In the genomic region with DNA sequence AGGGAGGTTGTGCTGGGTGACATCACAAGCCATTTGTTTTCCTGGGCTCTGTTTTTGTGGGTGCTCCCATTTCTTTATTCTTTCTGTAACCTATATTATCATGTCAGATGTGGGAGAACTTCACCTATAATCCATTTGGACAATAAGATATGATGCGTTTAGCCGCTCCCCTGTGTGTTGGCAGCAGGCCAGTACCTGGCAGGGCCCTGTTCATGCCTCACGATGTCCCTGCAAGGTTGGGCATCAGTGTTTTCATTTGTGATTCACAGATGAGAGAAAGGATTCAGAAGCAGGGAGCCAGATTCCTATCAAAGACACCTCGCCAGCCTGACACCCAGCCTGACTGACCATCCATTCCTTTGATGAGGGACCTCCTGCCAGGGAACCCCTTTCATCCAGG, we compare ENCODE assay signal across 28 mouse cellular contexts.
DNase-seq lines count a peak whose midpoint lies in the region; TF ChIP-seq lines count a peak whose summit lies in the region.
"Had no signal": no experiment of that assay in that cellular context is flagged by ENCODE, and none has a peak within 500 bp of the region (broad histone marks: within the 10 kb centered on the region; RNA-seq: fewer than 3 reads in every experiment).

No protein-coding gene starts in this region.

- no peak for DNase-seq in left cerebral cortex, adult 2 months (ENCODE audit: extremely low spot score in 1 of 2, low spot score in 2 of 2)
- DNase-seq in left cerebral cortex, adult 9 months (ENCODE audit: low spot score in 2 of 2): no peak
- peak; percentile 35 for DNase-seq in brain, embryonic 14.5 days (ENCODE audit: low read depth)
- peak; percentile 56 to 70 for DNase-seq in cerebellum, adult 2 months
- DNase-seq in cerebellum, postnatal 14 days: peak; percentile 61 to 68
- no peak for DNase-seq in testis, postnatal 14 days (ENCODE audit: low spot score)
- no peak for DNase-seq in kidney, postnatal 4 days
- DNase-seq: adrenal gland, postnatal 36 days; B cell, adult 2 months; gastrocnemius, postnatal 36 days; heart, adult 18-20 months; heart, postnatal 36 days; kidney, adult 2 months; liver, embryonic 13.5 days; lung, adult 18-20 months; lung, postnatal 4 days; spleen, adult 18-20 months; thymus, postnatal 4 days had no signal

- peaks cover 44% of the 10 kb centered on the region for H3K4me1 ChIP-seq in cerebellum, adult 2 months (ENCODE audit: control insufficient read depth, insufficient read depth, low read length)
- H3K4me1 ChIP-seq: hindbrain, embryonic 12.5 days; intestine, embryonic 15.5 days; limb, embryonic 10.5 days; limb, embryonic 15.5 days; liver, embryonic 13.5 days had no signal

- H3K27ac ChIP-seq in left cerebral cortex, adult 2 months: peak overlapping the region; percentile 33
- no peak overlapping the region for H3K27ac ChIP-seq in cerebellum, adult 2 months (ENCODE audit: insufficient read depth, low read length)
- H3K27ac ChIP-seq: forebrain, embryonic 15.5 days; hindbrain, embryonic 12.5 days; hindbrain, postnatal 0 days; intestine, embryonic 15.5 days; kidney, postnatal 0 days; limb, embryonic 10.5 days; limb, embryonic 15.5 days; liver, embryonic 13.5 days; midbrain, embryonic 13.5 days had no signal

- no peak for TF ChIP-seq CTCF in left cerebral cortex, adult 2 months (IDR thresholded peaks at IDR 0.05)
- TF ChIP-seq CTCF in brain, embryonic 14.5 days (IDR thresholded peaks at IDR 0.05; ENCODE audit: borderline replicate concordance, extremely low read depth, insufficient read depth, insufficient read length): no peak
- TF ChIP-seq CTCF in cerebellum, adult 2 months (IDR thresholded peaks at IDR 0.05; ENCODE audit: borderline replicate concordance, insufficient read depth, low read depth, low read length): no peak

- TF ChIP-seq POLR2A in brain, embryonic 14.5 days (IDR thresholded peaks at IDR 0.05; ENCODE audit: borderline replicate concordance, extremely low read depth, insufficient read depth, insufficient read length, poor library complexity, severe bottlenecking): no peak
- no peak for TF ChIP-seq POLR2A in cerebellum, adult 2 months (IDR thresholded peaks at IDR 0.05; ENCODE audit: borderline replicate concordance, insufficient read depth, low read length)

- no peaks in the 10 kb centered on the region for H3K27me3 ChIP-seq in cerebellum, adult 2 months (ENCODE audit: control insufficient read depth, insufficient read depth, low read length)
- H3K27me3 ChIP-seq: forebrain, embryonic 15.5 days; hindbrain, embryonic 12.5 days; intestine, embryonic 15.5 days; limb, embryonic 15.5 days; liver, embryonic 13.5 days; megakaryocyte, embryonic 14.5 days; midbrain, embryonic 13.5 days had no signal

- WGBS in cerebellum, adult 2 months: 11% methylated on average over 4 of the region's 4 CpGs

- no peak overlapping the region for H3K4me3 ChIP-seq in left cerebral cortex, adult 2 months
- no peak overlapping the region for H3K4me3 ChIP-seq in cerebellum, adult 2 months (replicated peaks; ENCODE audit: insufficient read depth, low read depth, low read length)
- H3K4me3 ChIP-seq: erythroblast, embryonic 14.5 days; forebrain, embryonic 15.5 days; hindbrain, embryonic 12.5 days; intestine, embryonic 15.5 days; limb, embryonic 10.5 days; limb, embryonic 15.5 days; liver, embryonic 13.5 days; megakaryocyte, embryonic 14.5 days; midbrain, embryonic 13.5 days had no signal

- intact Hi-C loops in left cerebral cortex, adult 2 months (cut with DNase I): loop anchor here (5.0 kb wide), 1 partner anchor 44 kb away; no protein-coding TSS in a partner anchor

Comparison
In these comparisons a context has a peak if more than half of its experiments do, and no peak if none do; other contexts are left out.
1. DNase-seq: peak in brain, embryonic 14.5 days (single experiment), cerebellum, adult 2 months (2 of 2) and cerebellum, postnatal 14 days (2 of 2); none in left cerebral cortex, adult 2 months (0 of 2), left cerebral cortex, adult 9 months (0 of 2), testis, postnatal 14 days (single experiment) and kidney, postnatal 4 days (0 of 2).